Mouse (Mus musculus): Measurements from ENCODE around the gene Tmem161a. TPM values are rescaled to one million over a fixed set of nuclear protein-coding genes. Genes with fewer than 3 reads are reported as not detected.

Tmem161a gene
- polyA plus RNA-seq, 1 experiment from 2014 or later, result 81.7 TPM

DNA sequence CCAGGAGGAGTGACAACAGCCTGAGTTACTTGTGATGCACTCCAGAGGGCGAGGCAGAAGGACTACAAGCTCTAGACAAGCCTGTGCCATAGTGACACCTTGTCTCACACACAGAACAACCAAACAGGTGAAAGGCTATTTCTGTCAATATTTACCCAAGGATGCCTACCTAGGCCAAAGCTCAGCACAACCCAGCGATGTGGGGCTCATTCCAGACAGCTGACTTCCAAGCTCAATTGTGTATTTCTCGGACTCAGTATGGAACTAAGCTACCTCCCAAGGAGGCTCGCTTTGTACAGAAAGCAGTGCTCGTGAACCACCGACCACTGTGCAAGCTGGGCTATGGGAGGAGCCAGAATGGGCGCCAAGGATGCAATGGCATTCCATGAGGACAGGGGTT is 25.4 kb downstream of the Tmem161a start:
- 57% methylated on average over 7 of the region's 7 CpGs for WGBS
- no peak overlapping the region for H3K9ac ChIP-seq (replicated peaks; ENCODE audit: low read length)
- ATAC-seq (ENCODE audit: low FRiP score, low TSS enrichment), result peak; percentile 40; the same call in 1 of the 2 replicates

DNA sequence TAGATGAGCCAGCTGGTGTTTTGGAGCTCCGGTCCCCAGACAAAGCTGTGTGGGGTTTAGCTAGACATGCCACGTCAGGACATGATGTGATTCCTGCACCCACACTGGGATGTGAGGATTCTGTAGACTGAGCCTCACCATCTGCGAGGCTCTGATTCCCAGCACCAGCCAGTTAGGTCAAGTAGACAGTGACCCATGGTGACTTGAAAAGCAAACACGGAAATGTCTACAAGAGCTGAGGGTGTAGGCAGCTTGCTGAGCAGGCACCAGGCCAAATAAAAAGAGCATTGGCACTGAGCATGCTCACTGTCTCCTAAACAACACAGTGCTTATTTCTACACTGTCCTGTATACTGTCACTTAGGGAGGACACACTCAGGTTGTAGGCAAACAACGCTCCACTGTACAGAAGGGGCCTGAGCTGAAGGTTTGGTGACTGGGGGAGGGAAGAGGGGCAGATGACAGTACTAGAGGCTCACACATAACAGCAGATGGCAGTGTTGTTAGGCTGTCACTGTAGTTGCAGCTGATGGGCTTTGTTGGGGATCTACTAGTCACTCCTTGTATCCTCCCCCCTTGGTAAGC is 28.0 kb downstream of the Tmem161a start:
- no peaks in the 10 kb centered on the region for H3K9me3 ChIP-seq (ENCODE audit: low read length)
- no peaks in the 10 kb centered on the region for H3K27me3 ChIP-seq (ENCODE audit: insufficient read depth, low read length)
- no peaks in the 10 kb centered on the region for H3K36me3 ChIP-seq (ENCODE audit: insufficient read depth, low read length)
- no peaks in the 10 kb centered on the region for H3K4me1 ChIP-seq (ENCODE audit: insufficient read depth, low read length)
- H3K27ac ChIP-seq (ENCODE audit: low read length), result no peak overlapping the region
- 48% methylated on average over 5 of the region's 5 CpGs for WGBS
- no peak for ATAC-seq (ENCODE audit: low FRiP score, low TSS enrichment)
- no peak overlapping the region for H3K4me2 ChIP-seq (replicated peaks; ENCODE audit: low read depth, low read length)
- H3K9ac ChIP-seq (replicated peaks; ENCODE audit: low read length), result no peak overlapping the region
- no peak overlapping the region for H3K4me3 ChIP-seq (ENCODE audit: low read length)

More for the DNA sequence above, 25.4 kb downstream of the Tmem161a start:
- no peak overlapping the region for H3K4me2 ChIP-seq (replicated peaks; ENCODE audit: low read depth, low read length)
- H3K4me1 ChIP-seq (ENCODE audit: insufficient read depth, low read length), result no peaks in the 10 kb centered on the region
- no peaks in the 10 kb centered on the region for H3K36me3 ChIP-seq (ENCODE audit: insufficient read depth, low read length)
- H3K27ac ChIP-seq (ENCODE audit: low read length), result no peak overlapping the region
- H3K27me3 ChIP-seq (ENCODE audit: insufficient read depth, low read length), result no peaks in the 10 kb centered on the region
- no peak overlapping the region for H3K4me3 ChIP-seq (ENCODE audit: low read length)
- no peaks in the 10 kb centered on the region for H3K9me3 ChIP-seq (ENCODE audit: low read length)

DNA sequence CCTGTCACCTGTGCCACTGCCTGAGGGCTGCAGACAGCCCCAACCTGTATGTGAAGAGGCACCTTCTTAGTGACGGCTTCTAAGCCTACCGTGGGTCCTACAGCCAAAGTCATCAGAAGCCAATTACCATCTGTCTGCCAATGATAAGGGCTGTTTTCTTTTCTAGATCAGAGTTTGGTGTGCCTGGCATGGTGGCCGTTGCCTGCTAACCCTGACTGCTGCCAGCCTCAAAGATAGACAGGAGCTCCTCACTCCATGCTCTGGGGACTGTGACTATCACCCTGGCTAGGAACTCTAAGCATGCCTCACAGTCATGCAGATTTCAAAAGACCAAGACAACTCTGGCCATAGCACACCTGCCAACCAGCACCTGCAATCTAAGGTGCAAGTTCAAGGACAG is 29.3 kb downstream of the Tmem161a start:
- H3K4me2 ChIP-seq (replicated peaks; ENCODE audit: low read depth, low read length), result no peak overlapping the region
- H3K9me3 ChIP-seq (ENCODE audit: low read length), result no peaks in the 10 kb centered on the region
- H3K9ac ChIP-seq (replicated peaks; ENCODE audit: low read length), result no peak overlapping the region
- H3K4me1 ChIP-seq (ENCODE audit: insufficient read depth, low read length), result no peaks in the 10 kb centered on the region
- H3K27ac ChIP-seq (ENCODE audit: low read length), result no peak overlapping the region
- H3K4me3 ChIP-seq (ENCODE audit: low read length), result no peak overlapping the region
- no peaks in the 10 kb centered on the region for H3K36me3 ChIP-seq (ENCODE audit: insufficient read depth, low read length)
- 77% methylated on average over 3 of the region's 3 CpGs for WGBS
- no peak for ATAC-seq (ENCODE audit: low FRiP score, low TSS enrichment)
- H3K27me3 ChIP-seq (ENCODE audit: insufficient read depth, low read length), result no peaks in the 10 kb centered on the region

DNA sequence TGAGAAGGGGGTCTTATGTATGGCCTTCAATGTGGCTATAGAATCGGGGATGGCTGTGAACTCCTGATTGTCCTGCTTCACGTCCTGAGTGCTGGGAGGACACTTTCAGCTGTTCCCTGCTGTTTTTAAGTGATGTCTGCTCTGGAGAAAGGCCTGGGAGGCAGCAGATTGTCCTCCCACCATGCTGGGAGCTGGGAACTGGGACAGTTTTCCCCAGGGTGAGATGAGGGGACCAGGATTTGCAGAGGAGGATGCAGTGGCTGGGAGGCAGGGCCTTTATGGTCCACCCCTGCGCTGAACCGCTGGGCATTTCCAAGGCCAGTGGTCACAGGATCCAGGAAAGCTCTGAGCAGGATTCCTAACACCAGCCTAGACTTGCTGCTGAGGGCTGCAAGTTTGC is 30.9 kb downstream of the Tmem161a start:
- H3K27me3 ChIP-seq (ENCODE audit: insufficient read depth, low read length), result no peaks in the 10 kb centered on the region
- H3K27ac ChIP-seq (ENCODE audit: low read length), result no peak overlapping the region
- H3K36me3 ChIP-seq (ENCODE audit: insufficient read depth, low read length), result no peaks in the 10 kb centered on the region
- H3K4me2 ChIP-seq (replicated peaks; ENCODE audit: low read depth, low read length), result no peak overlapping the region
- ATAC-seq (ENCODE audit: low FRiP score, low TSS enrichment), result no peak
- no peak overlapping the region for H3K9ac ChIP-seq (replicated peaks; ENCODE audit: low read length)
- no peak overlapping the region for H3K4me3 ChIP-seq (ENCODE audit: low read length)
- H3K9me3 ChIP-seq (ENCODE audit: low read length), result no peaks in the 10 kb centered on the region
- H3K4me1 ChIP-seq (ENCODE audit: insufficient read depth, low read length), result no peaks in the 10 kb centered on the region
- 73% methylated on average over 4 of the region's 4 CpGs for WGBS

DNA sequence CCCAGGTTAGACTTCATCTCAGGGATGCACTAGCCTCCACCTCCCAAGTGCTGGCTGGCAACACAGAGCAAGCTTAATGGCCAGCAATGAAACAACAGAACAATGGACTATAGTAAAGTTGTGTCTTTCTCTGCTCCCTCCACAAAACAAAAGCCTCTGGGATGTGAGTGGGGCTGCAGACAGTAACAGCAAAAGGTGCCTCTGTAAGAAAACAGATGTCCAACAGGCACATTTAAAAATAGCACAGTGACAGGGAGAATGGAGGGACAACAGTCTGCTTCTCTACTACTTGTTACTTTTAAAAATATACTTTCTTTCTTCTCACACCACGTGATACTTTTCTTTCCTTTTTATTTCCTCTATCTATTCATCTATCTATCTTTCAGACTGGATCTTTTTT is 32.6 kb downstream of the Tmem161a start:
- no peak overlapping the region for H3K9ac ChIP-seq (replicated peaks; ENCODE audit: low read length)
- 69% methylated on average over 1 of the region's 1 CpGs for WGBS
- H3K27ac ChIP-seq (ENCODE audit: low read length), result no peak overlapping the region
- no peaks in the 10 kb centered on the region for H3K27me3 ChIP-seq (ENCODE audit: insufficient read depth, low read length)
- no peaks in the 10 kb centered on the region for H3K4me1 ChIP-seq (ENCODE audit: insufficient read depth, low read length)
- ATAC-seq (ENCODE audit: low FRiP score, low TSS enrichment), result no peak
- H3K36me3 ChIP-seq (ENCODE audit: insufficient read depth, low read length), result no peaks in the 10 kb centered on the region
- no peak overlapping the region for H3K4me3 ChIP-seq (ENCODE audit: low read length)
- no peaks in the 10 kb centered on the region for H3K9me3 ChIP-seq (ENCODE audit: low read length)
- no peak overlapping the region for H3K4me2 ChIP-seq (replicated peaks; ENCODE audit: low read depth, low read length)

DNA sequence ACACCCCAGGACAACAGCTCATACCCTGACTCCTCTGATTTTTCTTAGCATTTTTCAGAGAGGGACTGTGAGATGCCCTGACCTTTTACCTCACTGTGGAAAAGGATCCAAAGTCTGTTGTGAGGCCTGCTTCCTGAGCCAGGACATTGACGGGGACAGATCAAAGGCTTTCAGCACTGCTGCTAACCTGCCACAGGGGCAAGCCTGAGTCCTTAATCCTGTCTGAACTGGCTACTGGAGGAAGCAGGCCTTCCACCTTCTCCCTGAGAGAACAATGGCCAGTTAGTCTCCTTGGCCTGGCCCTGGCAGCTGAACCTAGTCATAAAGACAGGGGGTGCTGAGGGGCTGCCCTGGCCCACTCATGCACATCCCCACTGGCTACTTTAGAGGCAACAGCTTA is 36.0 kb downstream of the Tmem161a start:
- Histone ChIP-seq H3K27me3 (ENCODE audit: insufficient read depth, low read length) (no peaks in the 10 kb centered on the region), H3K4me1 (ENCODE audit: insufficient read depth, low read length) (peaks cover 14% of the 10 kb centered on the region), H3K9ac (replicated peaks; ENCODE audit: low read length) (no peak overlapping the region), H3K27ac (ENCODE audit: low read length) (no peak overlapping the region), H3K4me2 (replicated peaks; ENCODE audit: low read depth, low read length) (no peak overlapping the region), H3K36me3 (ENCODE audit: insufficient read depth, low read length) (no peaks in the 10 kb centered on the region), H3K4me3 (ENCODE audit: low read length) (no peak overlapping the region), H3K9me3 (ENCODE audit: low read length) (no peaks in the 10 kb centered on the region)
- WGBS, result 27% methylated on average over 1 of the region's 1 CpGs
- no peak for ATAC-seq (ENCODE audit: low FRiP score, low TSS enrichment)

DNA sequence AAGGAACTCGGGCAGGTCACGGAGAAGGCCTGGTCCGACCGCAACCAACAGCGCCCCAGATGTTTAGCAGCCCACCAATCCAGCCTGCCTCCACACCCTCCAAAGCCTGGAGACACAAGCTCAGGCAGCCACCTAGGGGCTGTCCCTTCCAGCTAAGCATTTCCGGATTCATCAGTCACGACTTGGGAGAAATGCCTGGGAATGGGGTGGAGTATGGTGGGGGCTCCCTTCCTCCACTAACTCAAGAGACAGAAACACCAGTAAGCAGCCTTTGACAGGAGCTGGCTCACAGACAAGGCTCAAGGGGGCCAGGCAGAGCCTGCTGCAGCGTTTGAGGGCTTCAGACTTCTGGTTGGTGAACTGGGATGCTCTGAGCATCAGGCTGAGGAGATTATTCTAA is 38.4 kb downstream of the Tmem161a start:
- WGBS, result 14% methylated on average over 8 of the region's 8 CpGs

DNA sequence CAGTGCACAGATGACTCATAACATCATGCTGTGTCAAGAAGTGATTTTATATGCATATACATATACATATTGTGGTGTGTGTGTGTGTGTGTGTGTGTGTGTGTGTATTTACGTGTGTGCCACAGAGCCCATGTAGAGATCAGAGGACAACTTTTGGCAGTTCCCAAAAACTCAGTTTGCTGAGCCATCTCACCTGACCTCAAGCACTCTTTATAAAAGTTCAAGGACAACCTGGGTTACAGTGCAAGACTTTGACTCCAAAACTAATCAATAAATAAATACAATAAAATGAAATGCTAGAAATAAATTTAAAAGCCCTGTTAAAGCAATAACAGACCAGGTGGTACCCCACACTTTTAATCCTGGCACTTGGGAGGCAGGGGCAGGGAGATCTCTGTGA is 39.1 kb downstream of the Tmem161a start:
- Histone ChIP-seq H3K27ac (ENCODE audit: low read length) (no peak overlapping the region), H3K4me2 (replicated peaks; ENCODE audit: low read depth, low read length) (peak overlapping the region; percentile 97), H3K9me3 (ENCODE audit: low read length) (no peaks in the 10 kb centered on the region), H3K4me1 (ENCODE audit: insufficient read depth, low read length) (peaks cover 15% of the 10 kb centered on the region), H3K4me3 (ENCODE audit: low read length) (peak overlapping the region; percentile 68), H3K27me3 (ENCODE audit: insufficient read depth, low read length) (no peaks in the 10 kb centered on the region), H3K36me3 (ENCODE audit: insufficient read depth, low read length) (no peaks in the 10 kb centered on the region), H3K9ac (replicated peaks; ENCODE audit: low read length) (peak overlapping the region; percentile 63)
- 78% methylated on average over 1 of the region's 1 CpGs for WGBS
- ATAC-seq (ENCODE audit: low FRiP score, low TSS enrichment), result no peak

More for the DNA sequence above, 38.4 kb downstream of the Tmem161a start:
- no peak for ATAC-seq (ENCODE audit: low FRiP score, low TSS enrichment)
- peaks cover 15% of the 10 kb centered on the region for H3K4me1 ChIP-seq (ENCODE audit: insufficient read depth, low read length)
- no peaks in the 10 kb centered on the region for H3K36me3 ChIP-seq (ENCODE audit: insufficient read depth, low read length)
- H3K9me3 ChIP-seq (ENCODE audit: low read length), result no peaks in the 10 kb centered on the region
- H3K27ac ChIP-seq (ENCODE audit: low read length), result peak overlapping the region; percentile 8; the same call in 1 of the 2 replicates
- H3K9ac ChIP-seq (replicated peaks; ENCODE audit: low read length), result peak overlapping the region; percentile 14; the same call in 1 of the 2 replicates
- no peak overlapping the region for H3K4me3 ChIP-seq (ENCODE audit: low read length)
- no peaks in the 10 kb centered on the region for H3K27me3 ChIP-seq (ENCODE audit: insufficient read depth, low read length)
- peak overlapping the region; percentile 32 for H3K4me2 ChIP-seq (replicated peaks; ENCODE audit: low read depth, low read length)

DNA sequence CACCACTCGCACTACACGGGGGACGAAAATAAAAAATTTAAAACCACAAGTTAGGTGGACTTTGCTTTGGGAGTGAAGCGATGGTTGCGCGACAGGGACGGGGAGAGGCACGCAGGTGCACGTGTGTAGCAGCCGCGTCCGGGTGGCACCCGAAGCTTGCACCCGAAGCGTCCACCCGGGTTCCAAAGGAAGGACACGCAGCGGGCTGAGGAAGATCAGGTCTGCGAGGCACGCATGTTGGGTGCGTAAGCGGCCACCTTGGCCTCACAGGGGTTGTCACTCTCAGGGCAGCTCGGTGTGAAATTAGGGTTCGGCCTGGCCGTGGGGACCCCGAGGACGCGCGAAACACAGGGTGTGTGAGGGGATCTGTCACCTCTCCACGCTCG is 39.6 kb downstream of the Tmem161a start:
- H3K27ac ChIP-seq (ENCODE audit: low read length), result no peak overlapping the region
- peak overlapping the region; percentile 68 for H3K4me3 ChIP-seq (ENCODE audit: low read length)
- 2% methylated on average over 31 of the region's 31 CpGs for WGBS
- ATAC-seq (ENCODE audit: low FRiP score, low TSS enrichment), result no peak
- H3K27me3 ChIP-seq (ENCODE audit: insufficient read depth, low read length), result no peaks in the 10 kb centered on the region
- peak overlapping the region; percentile 97 for H3K4me2 ChIP-seq (replicated peaks; ENCODE audit: low read depth, low read length)
- H3K4me1 ChIP-seq (ENCODE audit: insufficient read depth, low read length), result peaks cover 15% of the 10 kb centered on the region
- peak overlapping the region; percentile 63 for H3K9ac ChIP-seq (replicated peaks; ENCODE audit: low read length)
- no peaks in the 10 kb centered on the region for H3K36me3 ChIP-seq (ENCODE audit: insufficient read depth, low read length)
- no peaks in the 10 kb centered on the region for H3K9me3 ChIP-seq (ENCODE audit: low read length)

DNA sequence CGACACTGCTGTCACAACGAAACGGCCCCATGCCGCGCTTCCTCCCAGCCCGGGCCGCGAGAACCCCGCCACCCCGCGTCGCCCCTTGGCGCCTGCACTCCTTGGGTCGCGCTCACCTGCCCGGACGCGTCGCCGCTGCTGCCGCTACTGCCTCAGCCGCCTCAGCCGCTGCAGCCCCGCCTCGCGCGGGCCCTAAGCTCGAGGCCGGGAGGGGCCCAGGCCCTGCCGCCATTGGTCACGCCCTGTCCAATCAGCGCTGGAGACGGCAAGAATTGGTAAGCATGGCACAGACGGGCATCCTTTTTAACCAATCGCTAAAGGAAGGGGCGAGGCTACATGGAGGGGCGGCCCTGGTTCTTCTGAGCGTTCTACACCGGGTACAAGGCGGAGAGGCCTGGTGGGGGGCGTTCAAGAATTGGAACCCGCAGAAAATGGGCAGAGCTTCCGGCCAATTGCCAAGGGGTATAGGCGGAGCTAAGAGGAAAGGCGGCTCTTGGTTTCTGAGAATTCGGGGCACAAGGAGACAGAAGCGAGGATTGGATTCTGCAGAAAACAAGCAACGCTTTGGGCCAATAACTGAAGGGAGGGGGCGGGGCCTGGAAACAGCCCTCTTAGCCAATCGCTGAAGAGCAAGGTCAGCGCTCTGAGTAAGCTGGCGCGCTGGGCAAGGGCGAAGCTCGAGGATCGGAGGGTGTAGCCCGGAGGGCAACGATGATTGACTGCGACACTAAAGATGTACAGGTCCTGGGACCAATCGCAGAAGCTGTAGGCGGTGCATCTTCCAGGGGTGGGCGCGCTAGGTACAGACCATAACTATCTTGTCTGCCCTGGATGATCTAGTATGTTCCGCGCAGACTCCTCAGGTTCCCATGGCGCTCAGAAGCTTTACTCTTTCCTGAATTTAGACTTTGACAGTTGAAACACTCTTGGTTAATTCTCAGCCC is 40.2 kb downstream of the Tmem161a start, which contains the start of gene Slc25a42:
Slc25a42 (minus strand) TSS at position 194 of the 944 bp plus-strand sequence.
- peak; percentile 99 for ATAC-seq (ENCODE audit: low FRiP score, low TSS enrichment)
- H3K4me3 ChIP-seq (ENCODE audit: low read length), result peak within 1 kb of the TSS; percentile 68
- H3K27ac ChIP-seq (ENCODE audit: low read length), result peak within 1 kb of the TSS; percentile 59
- H3K9me3 ChIP-seq (ENCODE audit: low read length), result no peaks in the 10 kb centered on the region
- peak within 1 kb of the TSS; percentile 64 for H3K9ac ChIP-seq (replicated peaks; ENCODE audit: low read length)
- H3K27me3 ChIP-seq (ENCODE audit: insufficient read depth, low read length), result no peaks in the 10 kb centered on the region
- no peaks in the 10 kb centered on the region for H3K36me3 ChIP-seq (ENCODE audit: insufficient read depth, low read length)
- WGBS, result under 1% methylated on average over 66 of the region's 66 CpGs
- H3K4me1 ChIP-seq (ENCODE audit: insufficient read depth, low read length), result peaks cover 15% of the 10 kb centered on the region
- H3K4me2 ChIP-seq (replicated peaks; ENCODE audit: low read depth, low read length), result peak within 1 kb of the TSS; percentile 97
